Mouse (Mus musculus): Measurements from ENCODE around the gene Epdr1. TPM values are rescaled to one million over a fixed set of nuclear protein-coding genes. Genes with fewer than 3 reads are reported as not detected.

The Epdr1 gene
- polyA plus RNA-seq, 1 experiment from 2014 or later = 14.0 TPM

- WGBS = 79% methylated on average over 1 of the region's 1 CpGs
- H3K4me3 ChIP-seq (ENCODE audit: low read length) = no peak overlapping the region
- no peak overlapping the region for H3K4me2 ChIP-seq (ENCODE audit: low read depth, low read length)
- ATAC-seq = no peak
- no peaks in the 10 kb centered on the region for H3K27me3 ChIP-seq (replicated peaks; ENCODE audit: control insufficient read depth, insufficient read depth, low read length)
- H3K4me1 ChIP-seq (ENCODE audit: control insufficient read depth, insufficient read depth, low read length) = no peaks in the 10 kb centered on the region
- no peak overlapping the region for H3K9ac ChIP-seq (ENCODE audit: low read depth, low read length)
- no peaks in the 10 kb centered on the region for H3K36me3 ChIP-seq (ENCODE audit: control insufficient read depth, insufficient read depth, low read length)
- no peak overlapping the region for H3K27ac ChIP-seq (ENCODE audit: low read length)
- no peaks in the 10 kb centered on the region for H3K9me3 ChIP-seq (ENCODE audit: control insufficient read depth, low read length)
Measured at GRCm38 (mm10) chr13:19613426-19613825, 6.3 kb downstream of the Epdr1 start.

DNA sequence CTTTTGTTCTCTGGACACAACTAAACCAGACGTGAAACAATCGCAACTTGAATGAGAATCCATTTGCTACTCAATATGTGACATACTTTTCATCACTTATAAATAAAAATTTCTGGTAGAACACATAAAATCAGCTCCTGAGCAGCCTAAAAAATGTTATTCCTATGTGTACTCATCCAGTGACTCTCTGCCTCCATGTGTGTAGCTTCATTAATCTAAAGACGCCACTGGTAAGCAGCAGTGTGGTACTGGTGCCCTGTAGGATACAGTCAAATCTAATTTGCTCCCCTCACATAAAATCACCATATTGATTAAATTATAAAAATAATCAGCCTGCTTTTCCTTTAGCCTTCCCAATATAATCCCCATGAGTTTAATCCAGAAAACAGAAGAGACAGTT, 6.8 kb downstream of the Epdr1 start:
- no peak overlapping the region for H3K27ac ChIP-seq (ENCODE audit: low read length)
- no peaks in the 10 kb centered on the region for H3K4me1 ChIP-seq (ENCODE audit: control insufficient read depth, insufficient read depth, low read length)
- no peak overlapping the region for H3K4me3 ChIP-seq (ENCODE audit: low read length)
- ATAC-seq = no peak
- H3K9ac ChIP-seq (ENCODE audit: low read depth, low read length) = no peak overlapping the region
- H3K27me3 ChIP-seq (replicated peaks; ENCODE audit: control insufficient read depth, insufficient read depth, low read length) = no peaks in the 10 kb centered on the region
- H3K9me3 ChIP-seq (ENCODE audit: control insufficient read depth, low read length) = no peaks in the 10 kb centered on the region
- H3K36me3 ChIP-seq (ENCODE audit: control insufficient read depth, insufficient read depth, low read length) = no peaks in the 10 kb centered on the region
- 81% methylated on average over 3 of the region's 3 CpGs for WGBS
- H3K4me2 ChIP-seq (ENCODE audit: low read depth, low read length) = no peak overlapping the region

DNA sequence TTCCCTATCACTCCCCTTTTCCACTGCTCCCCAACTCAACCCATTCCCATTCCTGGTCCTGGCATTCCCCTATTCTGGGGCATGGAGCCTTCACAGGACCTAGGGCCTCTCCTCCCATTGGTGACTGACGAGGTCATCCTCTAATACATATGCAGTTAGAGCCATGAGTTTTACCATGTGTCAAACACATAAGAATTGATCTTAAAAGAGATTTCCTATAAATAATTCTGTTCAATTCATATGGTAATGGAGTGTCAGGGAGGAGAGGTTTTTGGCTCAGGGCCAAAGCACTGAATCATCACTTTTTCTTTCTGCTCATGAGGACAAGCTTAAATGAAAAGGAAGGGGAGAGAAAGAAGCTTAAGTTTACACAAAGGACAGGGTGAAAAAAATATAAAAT, 7.4 kb downstream of the Epdr1 start:
- Histone ChIP-seq H3K4me1 (ENCODE audit: control insufficient read depth, insufficient read depth, low read length) (no peaks in the 10 kb centered on the region), H3K27ac (ENCODE audit: low read length) (no peak overlapping the region), H3K9me3 (ENCODE audit: control insufficient read depth, low read length) (no peaks in the 10 kb centered on the region), H3K9ac (ENCODE audit: low read depth, low read length) (no peak overlapping the region), H3K27me3 (replicated peaks; ENCODE audit: control insufficient read depth, insufficient read depth, low read length) (no peaks in the 10 kb centered on the region), H3K4me3 (ENCODE audit: low read length) (no peak overlapping the region), H3K4me2 (ENCODE audit: low read depth, low read length) (no peak overlapping the region), H3K36me3 (ENCODE audit: control insufficient read depth, insufficient read depth, low read length) (no peaks in the 10 kb centered on the region)
- 66% methylated on average over 1 of the region's 1 CpGs for WGBS
- no peak for ATAC-seq

DNA sequence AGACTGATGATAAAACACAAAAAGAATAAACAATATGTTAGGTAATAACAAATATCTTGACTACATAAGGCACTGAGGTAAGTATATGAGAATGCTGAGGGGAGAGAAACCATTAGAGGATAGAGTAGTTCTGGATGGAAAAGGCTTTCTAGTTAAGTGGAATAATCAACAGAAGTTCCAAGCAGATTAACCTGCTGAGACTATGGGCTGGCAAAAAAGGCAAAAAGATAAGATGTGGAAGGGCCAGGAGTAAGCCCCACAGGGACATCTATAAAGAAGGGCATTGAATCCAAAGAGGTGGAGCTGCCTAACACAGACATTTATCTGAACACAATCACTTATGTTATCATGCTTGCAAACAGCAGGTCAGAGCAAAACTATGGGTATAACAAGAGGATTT, 11.6 kb downstream of the Epdr1 start:
- H3K9ac ChIP-seq (ENCODE audit: low read depth, low read length) = no peak overlapping the region
- no peaks in the 10 kb centered on the region for H3K27me3 ChIP-seq (replicated peaks; ENCODE audit: control insufficient read depth, insufficient read depth, low read length)
- no peaks in the 10 kb centered on the region for H3K36me3 ChIP-seq (ENCODE audit: control insufficient read depth, insufficient read depth, low read length)
- no peaks in the 10 kb centered on the region for H3K4me1 ChIP-seq (ENCODE audit: control insufficient read depth, insufficient read depth, low read length)
- ATAC-seq = no peak
- H3K9me3 ChIP-seq (ENCODE audit: control insufficient read depth, low read length) = no peaks in the 10 kb centered on the region
- no peak overlapping the region for H3K4me2 ChIP-seq (ENCODE audit: low read depth, low read length)
- H3K27ac ChIP-seq (ENCODE audit: low read length) = no peak overlapping the region
- H3K4me3 ChIP-seq (ENCODE audit: low read length) = no peak overlapping the region

DNA sequence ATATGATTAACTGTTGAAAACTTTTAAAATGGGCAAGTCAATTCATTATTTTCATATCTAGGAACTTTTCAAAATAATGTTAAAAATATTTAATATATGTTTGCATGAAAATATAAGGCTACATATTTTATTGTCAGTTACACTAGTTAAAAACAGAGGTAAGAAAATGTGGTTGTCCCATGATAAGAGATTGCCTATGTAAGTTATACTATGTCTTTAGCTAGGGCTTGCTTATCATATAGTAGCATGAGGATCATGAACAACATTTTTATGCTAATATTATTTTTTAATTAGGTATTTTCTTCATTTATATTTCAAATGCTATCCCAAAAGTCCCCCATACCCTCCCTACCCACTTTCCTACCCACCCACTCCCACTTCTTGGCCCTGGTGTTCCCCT, 14.8 kb downstream of the Epdr1 start:
- H3K4me3 ChIP-seq (ENCODE audit: low read length) = no peak overlapping the region
- H3K4me2 ChIP-seq (ENCODE audit: low read depth, low read length) = no peak overlapping the region
- H3K9ac ChIP-seq (ENCODE audit: low read depth, low read length) = no peak overlapping the region
- H3K27me3 ChIP-seq (replicated peaks; ENCODE audit: control insufficient read depth, insufficient read depth, low read length) = no peaks in the 10 kb centered on the region
- H3K27ac ChIP-seq (ENCODE audit: low read length) = no peak overlapping the region
- ATAC-seq = no peak
- no peaks in the 10 kb centered on the region for H3K4me1 ChIP-seq (ENCODE audit: control insufficient read depth, insufficient read depth, low read length)
- H3K9me3 ChIP-seq (ENCODE audit: control insufficient read depth, low read length) = no peaks in the 10 kb centered on the region
- H3K36me3 ChIP-seq (ENCODE audit: control insufficient read depth, insufficient read depth, low read length) = no peaks in the 10 kb centered on the region

DNA sequence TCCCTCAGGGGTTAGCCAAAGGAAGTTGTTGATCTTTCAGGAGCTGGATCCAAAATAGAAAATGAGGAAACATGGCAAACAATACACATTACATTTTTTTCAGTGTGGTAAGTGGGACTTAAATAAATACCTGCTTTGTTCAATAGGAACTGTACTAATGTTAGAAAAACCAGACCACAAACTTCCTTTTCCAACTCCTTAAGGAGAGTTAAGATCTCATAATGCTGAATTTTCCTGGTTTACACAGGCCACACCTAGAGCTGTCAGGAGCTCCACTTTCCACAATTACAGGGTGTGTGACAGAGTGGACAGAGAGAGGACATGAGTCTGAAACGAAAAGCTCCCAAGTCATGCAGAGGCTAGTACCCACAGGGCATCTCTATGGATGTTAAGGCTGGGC, 16.0 kb downstream of the Epdr1 start:
- Histone ChIP-seq H3K4me1 (ENCODE audit: control insufficient read depth, insufficient read depth, low read length) (no peaks in the 10 kb centered on the region), H3K4me2 (ENCODE audit: low read depth, low read length) (no peak overlapping the region), H3K9ac (ENCODE audit: low read depth, low read length) (no peak overlapping the region), H3K27me3 (replicated peaks; ENCODE audit: control insufficient read depth, insufficient read depth, low read length) (no peaks in the 10 kb centered on the region), H3K4me3 (ENCODE audit: low read length) (no peak overlapping the region), H3K27ac (ENCODE audit: low read length) (no peak overlapping the region), H3K36me3 (ENCODE audit: control insufficient read depth, insufficient read depth, low read length) (no peaks in the 10 kb centered on the region), H3K9me3 (ENCODE audit: control insufficient read depth, low read length) (no peaks in the 10 kb centered on the region)
- WGBS = 71% methylated on average over 1 of the region's 1 CpGs
- no peak for ATAC-seq

- no peak overlapping the region for H3K27ac ChIP-seq (ENCODE audit: low read length)
- no peaks in the 10 kb centered on the region for H3K36me3 ChIP-seq (ENCODE audit: control insufficient read depth, insufficient read depth, low read length)
- H3K9ac ChIP-seq (ENCODE audit: low read depth, low read length) = no peak overlapping the region
- no peak overlapping the region for H3K4me3 ChIP-seq (ENCODE audit: low read length)
- H3K9me3 ChIP-seq (ENCODE audit: control insufficient read depth, low read length) = no peaks in the 10 kb centered on the region
- WGBS = 84% methylated on average over 1 of the region's 1 CpGs
- H3K27me3 ChIP-seq (replicated peaks; ENCODE audit: control insufficient read depth, insufficient read depth, low read length) = no peaks in the 10 kb centered on the region
- no peaks in the 10 kb centered on the region for H3K4me1 ChIP-seq (ENCODE audit: control insufficient read depth, insufficient read depth, low read length)
- ATAC-seq = no peak
- no peak overlapping the region for H3K4me2 ChIP-seq (ENCODE audit: low read depth, low read length)
Measured at GRCm38 (mm10) chr13:19602531-19602930, 17.2 kb downstream of the Epdr1 start.

DNA sequence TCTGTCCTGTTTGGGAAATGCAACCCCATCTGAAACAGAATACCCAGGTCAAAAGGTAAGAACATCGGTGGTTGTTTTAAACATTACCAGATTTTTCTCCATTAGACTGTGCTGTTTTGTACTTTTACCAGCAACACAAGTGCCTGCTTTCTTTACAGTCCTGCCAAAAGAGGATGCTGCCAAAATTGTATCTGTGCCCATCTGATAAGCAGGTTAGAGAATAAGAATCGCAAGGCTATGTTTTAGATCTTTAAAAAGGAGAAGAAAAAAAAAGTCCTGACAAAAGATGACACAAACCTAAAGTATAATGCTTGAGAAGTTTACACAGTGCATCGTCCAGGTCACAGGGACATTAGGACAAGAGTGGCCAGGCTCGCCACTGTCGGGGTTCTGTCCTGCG, 20.5 kb downstream of the Epdr1 start:
- Histone ChIP-seq H3K27me3 (replicated peaks; ENCODE audit: control insufficient read depth, insufficient read depth, low read length) (no peaks in the 10 kb centered on the region), H3K4me1 (ENCODE audit: control insufficient read depth, insufficient read depth, low read length) (no peaks in the 10 kb centered on the region), H3K36me3 (ENCODE audit: control insufficient read depth, insufficient read depth, low read length) (no peaks in the 10 kb centered on the region), H3K9ac (ENCODE audit: low read depth, low read length) (no peak overlapping the region), H3K9me3 (ENCODE audit: control insufficient read depth, low read length) (no peaks in the 10 kb centered on the region), H3K4me3 (ENCODE audit: low read length) (no peak overlapping the region), H3K27ac (ENCODE audit: low read length) (no peak overlapping the region), H3K4me2 (ENCODE audit: low read depth, low read length) (no peak overlapping the region)
- ATAC-seq = no peak
- 85% methylated on average over 6 of the region's 6 CpGs for WGBS

GRCm38 (mm10) chr13:19595141-19595540, 24.6 kb downstream of the Epdr1 start:
- 95% methylated on average over 1 of the region's 1 CpGs for WGBS
- no peak for ATAC-seq
- Histone ChIP-seq H3K27me3 (replicated peaks; ENCODE audit: control insufficient read depth, insufficient read depth, low read length) (no peaks in the 10 kb centered on the region), H3K36me3 (ENCODE audit: control insufficient read depth, insufficient read depth, low read length) (no peaks in the 10 kb centered on the region), H3K4me3 (ENCODE audit: low read length) (no peak overlapping the region), H3K27ac (ENCODE audit: low read length) (no peak overlapping the region), H3K4me1 (ENCODE audit: control insufficient read depth, insufficient read depth, low read length) (no peaks in the 10 kb centered on the region), H3K9me3 (ENCODE audit: control insufficient read depth, low read length) (no peaks in the 10 kb centered on the region), H3K9ac (ENCODE audit: low read depth, low read length) (no peak overlapping the region), H3K4me2 (ENCODE audit: low read depth, low read length) (no peak overlapping the region)

DNA sequence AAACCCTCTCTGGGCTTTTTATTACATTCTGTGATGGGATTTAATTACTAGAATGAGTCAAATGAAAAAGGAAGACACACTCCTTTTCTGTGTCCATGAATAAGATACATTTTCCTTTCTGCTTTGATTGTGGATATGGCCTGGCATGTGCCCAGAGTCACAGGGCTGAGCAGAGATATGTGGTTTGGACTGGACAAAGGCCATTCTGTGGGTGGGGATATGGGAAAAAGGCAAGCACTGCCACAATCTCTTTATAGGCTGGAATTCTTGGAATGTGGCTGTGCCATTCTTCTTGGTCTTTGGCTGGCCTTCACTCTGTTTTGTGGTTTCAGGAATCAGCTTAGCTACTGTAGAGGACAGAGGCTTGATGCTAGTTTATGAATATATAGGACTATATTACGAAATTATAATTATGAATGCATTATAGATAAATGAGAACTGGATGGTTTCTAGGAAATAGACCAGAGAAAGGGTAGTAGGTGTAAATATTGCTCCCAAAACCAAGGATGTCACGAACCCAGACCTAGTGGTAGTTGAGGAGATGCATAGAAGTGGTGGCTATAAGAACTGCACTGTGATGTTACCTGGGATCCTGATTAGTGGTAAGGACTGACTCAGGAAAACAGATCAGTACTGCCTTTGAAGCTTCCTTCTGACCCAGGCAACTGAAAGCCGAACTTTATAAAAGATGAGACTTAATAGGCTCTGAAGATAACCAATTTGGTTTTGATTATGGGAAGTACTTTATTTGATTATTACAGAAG, 28.5 kb downstream of the Epdr1 start:
- no peaks in the 10 kb centered on the region for H3K27me3 ChIP-seq (replicated peaks; ENCODE audit: control insufficient read depth, insufficient read depth, low read length)
- H3K4me2 ChIP-seq (ENCODE audit: low read depth, low read length) = no peak overlapping the region
- H3K9ac ChIP-seq (ENCODE audit: low read depth, low read length) = no peak overlapping the region
- H3K9me3 ChIP-seq (ENCODE audit: control insufficient read depth, low read length) = no peaks in the 10 kb centered on the region
- no peak overlapping the region for H3K4me3 ChIP-seq (ENCODE audit: low read length)
- no peaks in the 10 kb centered on the region for H3K4me1 ChIP-seq (ENCODE audit: control insufficient read depth, insufficient read depth, low read length)
- ATAC-seq = no peak
- no peaks in the 10 kb centered on the region for H3K36me3 ChIP-seq (ENCODE audit: control insufficient read depth, insufficient read depth, low read length)
- H3K27ac ChIP-seq (ENCODE audit: low read length) = no peak overlapping the region
- WGBS = 81% methylated on average over 3 of the region's 3 CpGs
